11 mouse cellular contexts compared by ENCODE assay signal in the genomic region with DNA sequence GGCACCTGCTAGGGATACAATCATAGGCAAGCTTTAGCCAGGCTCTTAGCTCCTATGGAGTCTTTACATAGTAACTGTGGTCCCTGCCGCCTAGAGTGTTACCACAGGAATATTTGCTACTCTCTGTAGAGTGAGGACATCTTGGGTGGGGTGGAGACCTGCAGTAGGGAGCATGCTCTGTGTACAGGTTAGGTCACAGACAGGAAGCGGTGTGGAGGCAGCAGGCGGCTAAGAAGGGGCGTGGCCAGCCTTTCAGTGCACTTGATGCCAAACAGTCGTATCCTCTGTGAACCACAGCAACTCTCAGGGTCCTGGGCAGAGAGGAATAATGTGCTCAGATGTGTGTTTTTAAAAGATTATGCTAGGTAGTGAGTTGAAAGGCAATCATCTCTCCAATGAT. TPM values are rescaled to one million over a fixed set of nuclear protein-coding genes. Genes with fewer than 3 reads are reported as not detected.
DNase-seq lines count a peak whose midpoint lies in the region; ATAC-seq and TF ChIP-seq lines count a peak whose summit lies in the region.
"Had no signal": no experiment of that assay in that cellular context is flagged by ENCODE, and none has a peak within 500 bp of the region (broad histone marks: within the 10 kb centered on the region; RNA-seq: fewer than 3 reads in every experiment).

No protein-coding gene starts in this region.

- DNase-seq in heart, postnatal 0 days (ENCODE audit: low spot score) = no peak
- DNase-seq in heart, postnatal 14 days = no peak
- DNase-seq in thymus, postnatal 10 days (ENCODE audit: low spot score in 2 of 2) = peak; percentile 73 to 77
- no peak for DNase-seq in kidney, postnatal 14 days
- DNase-seq in frontal cortex, adult 2 months (ENCODE audit: extremely low spot score in 1 of 2, low spot score in 1 of 2) = no peak
- DNase-seq in left cerebral cortex, adult 11 months (ENCODE audit: low spot score) = no peak
- DNase-seq: cerebellum, postnatal 36 days; right cerebral cortex, adult 18-20 months had no signal

- no peak overlapping the region for H3K9ac ChIP-seq in heart, postnatal 0 days (replicated peaks; ENCODE audit: low read depth, low read length)
- H3K9ac ChIP-seq: limb, embryonic 12.5 days had no signal

- no peak overlapping the region for H3K4me3 ChIP-seq in heart, postnatal 0 days (ENCODE audit: low read depth, low read length)
- H3K4me3 ChIP-seq: limb, embryonic 12.5 days had no signal

- no peak for TF ChIP-seq CTCF in heart, postnatal 0 days (IDR thresholded peaks at IDR 0.05; ENCODE audit: low read depth)

- no peak overlapping the region for H3K27ac ChIP-seq in heart, postnatal 0 days (ENCODE audit: low read depth)
- H3K27ac ChIP-seq: limb, embryonic 12.5 days had no signal

- peak; percentile 27; the same call in 1 of the 2 replicates for ATAC-seq in heart, postnatal 0 days (ENCODE audit: insufficient read depth, low read depth)
- peak; percentile 94 for ATAC-seq in common myeloid progenitor, adult 5-6 weeks (replicated peaks; ENCODE audit: low read depth, poor library complexity, severe bottlenecking)
- peak; percentile 96 for ATAC-seq in megakaryocyte progenitor cell, adult 5-6 weeks (replicated peaks; ENCODE audit: poor library complexity)

- no peaks in the 10 kb centered on the region for H3K4me1 ChIP-seq in heart, postnatal 0 days (ENCODE audit: control insufficient read depth, insufficient read depth)

- no peaks in the 10 kb centered on the region for H3K36me3 ChIP-seq in heart, postnatal 0 days (replicated peaks; ENCODE audit: control insufficient read depth, insufficient read depth, low read length)
- H3K36me3 ChIP-seq: limb, embryonic 12.5 days had no signal

- intact Hi-C loops in heart, postnatal 14 days (cut with DNase I) = loop anchor here (2.0 kb wide), 1 partner anchor 115 kb away; no protein-coding TSS in a partner anchor

- H3K4me2 ChIP-seq in heart, postnatal 0 days (ENCODE audit: low read depth, low read length) = no peak overlapping the region
- H3K4me2 ChIP-seq: limb, embryonic 12.5 days had no signal

- H3K9me3 ChIP-seq in heart, postnatal 0 days (replicated peaks; ENCODE audit: control insufficient read depth, low read length) = no peaks in the 10 kb centered on the region
- H3K9me3 ChIP-seq: limb, embryonic 12.5 days had no signal

- no peak for TF ChIP-seq EP300 in heart, postnatal 0 days (IDR thresholded peaks at IDR 0.05; ENCODE audit: low read depth)

- H3K27me3 ChIP-seq in heart, postnatal 0 days (ENCODE audit: control insufficient read depth, insufficient read depth, low read length) = no peaks in the 10 kb centered on the region

- WGBS in heart, postnatal 0 days = 34% methylated on average over 5 of the region's 5 CpGs

RNA-seq across cellular contexts. Expression of gene Gm12216, which starts 7.3 kb away (rescaled TPM):
- not detected in 2 replicates for total RNA-seq in heart, postnatal 0 days (2014; rRNA removed; ENCODE audit: low replicate concordance)
- 1.2 and 1.6 TPM in 2 replicates for polyA plus RNA-seq in heart, postnatal 0 days (2015; fragmentation: Nextera tagmentation; extraction: Ambion mirVana)
- total RNA-seq in heart, postnatal 14 days (2021) = 1 to 10 TPM; 2.0 to 3.6 TPM
- 3.6 and 4.5 TPM in 2 replicates for total RNA-seq in common myeloid progenitor, adult 5-6 weeks (2017)
- 0.93 and 2.4 TPM in 2 replicates for total RNA-seq in megakaryocyte progenitor cell, adult 5-6 weeks (2015)
- total RNA-seq in megakaryocyte progenitor cell, adult 5-6 weeks (2017) = 0.21 and 2.2 TPM in 2 replicates
- polyA plus RNA-seq in frontal cortex, adult 2 months (2012; rRNA removed) = 3.0 and 3.2 TPM in 2 replicates

RNA-seq across cellular contexts. Expression of gene Slc22a5, which starts 39.7 kb away (rescaled TPM):
- total RNA-seq in heart, postnatal 0 days (2014; rRNA removed; ENCODE audit: low replicate concordance) = 14.5 and 15.6 TPM in 2 replicates
- 13.3 and 14.5 TPM in 2 replicates for polyA plus RNA-seq in heart, postnatal 0 days (2015; fragmentation: Nextera tagmentation; extraction: Ambion mirVana)
- total RNA-seq in heart, postnatal 14 days (2021) = 10 to 100 TPM; 20.9 to 23.7 TPM
- 7.8 and 11.0 TPM in 2 replicates for total RNA-seq in common myeloid progenitor, adult 5-6 weeks (2017)
- 8.3 and 11.3 TPM in 2 replicates for total RNA-seq in megakaryocyte progenitor cell, adult 5-6 weeks (2015)
- 8.0 and 12.7 TPM in 2 replicates for total RNA-seq in megakaryocyte progenitor cell, adult 5-6 weeks (2017)
- polyA plus RNA-seq in frontal cortex, adult 2 months (2012; rRNA removed) = 15.2 and 15.8 TPM in 2 replicates

Comparison
In these comparisons a context has a peak if more than half of its experiments do, and no peak if none do; other contexts are left out.
1. ATAC-seq: peak in every context shown above with its lines; median percentile 96 in megakaryocyte progenitor cell, adult 5-6 weeks; 94 in common myeloid progenitor, adult 5-6 weeks; 27 in heart, postnatal 0 days.
2. DNase-seq: peak in thymus, postnatal 10 days (2 of 2); none in heart, postnatal 0 days (single experiment), heart, postnatal 14 days (0 of 2), kidney, postnatal 14 days (single experiment), frontal cortex, adult 2 months (0 of 2) and left cerebral cortex, adult 11 months (single experiment).